Comparison of ENCODE assay signal across 11 mouse cellular contexts in the genomic region with DNA sequence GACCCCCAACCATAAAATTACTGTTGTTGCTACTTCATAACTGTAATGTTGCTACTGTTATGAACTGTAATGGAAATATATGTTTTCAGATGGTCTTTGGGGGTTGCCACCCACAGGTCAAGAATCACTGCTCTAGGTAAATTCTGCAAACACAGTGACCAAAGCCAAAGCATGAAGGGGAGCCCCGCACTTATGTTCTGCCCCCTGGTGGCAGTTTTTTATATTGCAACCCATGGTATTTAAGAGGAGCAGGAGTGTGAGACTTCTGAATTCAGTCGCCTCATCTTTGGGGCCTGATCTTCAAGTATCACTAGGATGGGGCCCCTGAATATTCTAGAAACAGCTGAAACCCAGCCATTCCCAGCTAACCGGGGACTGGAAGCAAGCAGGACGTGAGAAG. TPM values are rescaled to one million over a fixed set of nuclear protein-coding genes. Genes with fewer than 3 reads are reported as not detected.
A peak's percentile ranks its signal among the peaks of the same experiment; 100 is the strongest.
DNase-seq lines count a peak whose midpoint lies in the region; ATAC-seq and TF ChIP-seq lines count a peak whose summit lies in the region.
"Had no signal": no experiment of that assay in that cellular context is flagged by ENCODE, and none has a peak within 500 bp of the region (broad histone marks: within the 10 kb centered on the region; RNA-seq: fewer than 3 reads in every experiment).

No protein-coding gene starts in this region.

- H3K27me3 ChIP-seq in hindbrain, embryonic 14.5 days (ENCODE audit: control insufficient read depth, insufficient read depth, low read length), result peaks cover 50% of the 10 kb centered on the region
- peaks cover 34% of the 10 kb centered on the region for H3K27me3 ChIP-seq in hindbrain, embryonic 16.5 days (replicated peaks; ENCODE audit: control insufficient read depth, insufficient read depth, low read length)
- H3K27me3 ChIP-seq in E14TG2a.4 (ENCODE audit: insufficient read depth, low read length), result peaks cover 66% of the 10 kb centered on the region
- H3K27me3 ChIP-seq in stomach, postnatal 0 days (ENCODE audit: control insufficient read depth, insufficient read depth, low read length), result peaks cover 10% of the 10 kb centered on the region; the same call in 1 of the 2 replicates

- DNase-seq in hindbrain, embryonic 14.5 days (ENCODE audit: low spot score), result peak; percentile 83
- peak; percentile 82 for DNase-seq in layer of hippocampus, adult 11-12 months (ENCODE audit: low spot score)
- peak; percentile 43 for DNase-seq in lung, postnatal 25 days (ENCODE audit: low spot score)
- DNase-seq in stomach, postnatal 0 days (ENCODE audit: low spot score), result peak; percentile 68

- no peaks in the 10 kb centered on the region for H3K36me3 ChIP-seq in hindbrain, embryonic 14.5 days (replicated peaks; ENCODE audit: control insufficient read depth, insufficient read depth)
- H3K36me3 ChIP-seq in hindbrain, embryonic 16.5 days (ENCODE audit: control insufficient read depth, insufficient read depth, low read length), result no peaks in the 10 kb centered on the region
- no peaks in the 10 kb centered on the region for H3K36me3 ChIP-seq in E14TG2a.4 (ENCODE audit: insufficient read depth, low read length)
- H3K36me3 ChIP-seq in stomach, postnatal 0 days (ENCODE audit: control insufficient read depth, insufficient read depth, low read length), result no peaks in the 10 kb centered on the region
- H3K36me3 ChIP-seq: embryonic facial prominence, embryonic 13.5 days; limb, embryonic 13.5 days had no signal

- H3K4me1 ChIP-seq in hindbrain, embryonic 14.5 days (replicated peaks; ENCODE audit: control insufficient read depth, insufficient read depth, low read length), result peaks cover 7% of the 10 kb centered on the region; the same call in 1 of the 2 replicates
- peaks cover 4% of the 10 kb centered on the region; the same call in 1 of the 2 replicates for H3K4me1 ChIP-seq in hindbrain, embryonic 16.5 days (ENCODE audit: control insufficient read depth, insufficient read depth, low read depth, low read length)
- peaks cover 16% of the 10 kb centered on the region; the same call in 1 of the 2 replicates for H3K4me1 ChIP-seq in E14TG2a.4 (replicated peaks; ENCODE audit: low read depth, low read length)
- no peaks in the 10 kb centered on the region for H3K4me1 ChIP-seq in bone marrow, adult 2 months (ENCODE audit: control insufficient read depth, insufficient read depth, low read length)
- H3K4me1 ChIP-seq in stomach, postnatal 0 days (replicated peaks; ENCODE audit: control insufficient read depth, insufficient read depth), result no peaks in the 10 kb centered on the region

- no peak overlapping the region for H3K9ac ChIP-seq in hindbrain, embryonic 14.5 days
- no peak overlapping the region for H3K9ac ChIP-seq in hindbrain, embryonic 16.5 days (ENCODE audit: low read depth, low read length)
- H3K9ac ChIP-seq in stomach, postnatal 0 days (ENCODE audit: low read length), result no peak overlapping the region
- H3K9ac ChIP-seq: embryonic facial prominence, embryonic 13.5 days; limb, embryonic 13.5 days had no signal

- H3K4me2 ChIP-seq in hindbrain, embryonic 14.5 days (replicated peaks), result no peak overlapping the region
- H3K4me2 ChIP-seq in hindbrain, embryonic 16.5 days (ENCODE audit: low read length), result no peak overlapping the region
- H3K4me2 ChIP-seq in stomach, postnatal 0 days (replicated peaks; ENCODE audit: low read depth), result no peak overlapping the region
- H3K4me2 ChIP-seq: embryonic facial prominence, embryonic 13.5 days; limb, embryonic 13.5 days had no signal

- 5% methylated on average over 4 of the region's 4 CpGs for WGBS in hindbrain, embryonic 14.5 days
- 0% methylated on average over 4 of the region's 4 CpGs for WGBS in hindbrain, embryonic 16.5 days
- 5% methylated on average over 4 of the region's 4 CpGs for WGBS in bone marrow, adult 2 months
- 8% methylated on average over 4 of the region's 4 CpGs for WGBS in stomach, postnatal 0 days

- TF ChIP-seq CTCF in E14TG2a.4 (conservative IDR thresholded peaks at IDR 0.05; ENCODE audit: low read length), result peak; percentile 90
- peak; percentile 43; the same call in 1 of the 2 replicates for TF ChIP-seq CTCF in bone marrow, adult 2 months (IDR thresholded peaks at IDR 0.05; ENCODE audit: control insufficient read depth, insufficient read depth, low read length)
- TF ChIP-seq CTCF in stomach, postnatal 0 days (IDR thresholded peaks at IDR 0.05; ENCODE audit: low read depth), result peak; percentile 84

- ATAC-seq in hindbrain, embryonic 14.5 days (ENCODE audit: low FRiP score), result no peak
- ATAC-seq in hindbrain, embryonic 16.5 days, result no peak
- peak; percentile 69 for ATAC-seq in erythroblast, adult 5-6 weeks (replicated peaks; ENCODE audit: low FRiP score, poor library complexity, severe bottlenecking)
- no peak for ATAC-seq in stomach, postnatal 0 days (ENCODE audit: low FRiP score, low TSS enrichment)

- TF ChIP-seq EP300 in stomach, postnatal 0 days (optimal IDR thresholded peaks at IDR 0.05), result no peak

- H3K4me3 ChIP-seq in hindbrain, embryonic 14.5 days (replicated peaks; ENCODE audit: low read length), result no peak overlapping the region
- H3K4me3 ChIP-seq in hindbrain, embryonic 16.5 days (ENCODE audit: low read length), result no peak overlapping the region
- no peak overlapping the region for H3K4me3 ChIP-seq in E14TG2a.4 (replicated peaks; ENCODE audit: low read length)
- H3K4me3 ChIP-seq in bone marrow, adult 2 months (replicated peaks; ENCODE audit: control insufficient read depth, low read depth, low read length), result no peak overlapping the region
- no peak overlapping the region for H3K4me3 ChIP-seq in stomach, postnatal 0 days (ENCODE audit: low read depth, low read length)
- H3K4me3 ChIP-seq: embryonic facial prominence, embryonic 13.5 days; limb, embryonic 13.5 days had no signal

- no peak overlapping the region for H3K27ac ChIP-seq in hindbrain, embryonic 14.5 days
- no peak overlapping the region for H3K27ac ChIP-seq in hindbrain, embryonic 16.5 days (ENCODE audit: low read depth, low read length)
- H3K27ac ChIP-seq in bone marrow, adult 2 months (ENCODE audit: control insufficient read depth, insufficient read depth, low read depth, low read length, poor library complexity), result no peak overlapping the region
- H3K27ac ChIP-seq in stomach, postnatal 0 days (replicated peaks), result no peak overlapping the region
- H3K27ac ChIP-seq: limb, embryonic 13.5 days had no signal

- no peak for TF ChIP-seq POLR2A in bone marrow, adult 2 months (IDR thresholded peaks at IDR 0.05; ENCODE audit: borderline replicate concordance, control insufficient read depth, low read depth, low read length)

- no peaks in the 10 kb centered on the region for H3K9me3 ChIP-seq in hindbrain, embryonic 14.5 days (ENCODE audit: control insufficient read depth, low read length)
- H3K9me3 ChIP-seq in hindbrain, embryonic 16.5 days (ENCODE audit: control insufficient read depth, low read length), result no peaks in the 10 kb centered on the region
- no peaks in the 10 kb centered on the region for H3K9me3 ChIP-seq in E14TG2a.4 (ENCODE audit: low read length)
- H3K9me3 ChIP-seq in stomach, postnatal 0 days (ENCODE audit: control insufficient read depth, low read length), result no peaks in the 10 kb centered on the region
- H3K9me3 ChIP-seq: embryonic facial prominence, embryonic 13.5 days; limb, embryonic 13.5 days had no signal

RNA-seq across cellular contexts. Expression of a gene that starts 15.4 kb away (rescaled TPM):
- 0.12 TPM in 1 of 2 replicates, not detected in the other for polyA plus RNA-seq in hindbrain, embryonic 14.5 days (2014; fragmentation: Nextera tagmentation; extraction: Ambion mirVana)
- polyA plus RNA-seq in hindbrain, embryonic 16.5 days (2015; fragmentation: Nextera tagmentation; extraction: Ambion mirVana), result 0.29 and 0.40 TPM in 2 replicates
- not detected in 2 replicates for polyA plus RNA-seq in bone marrow, adult 2 months (2011; ENCODE audit: insufficient read depth, insufficient read length, low replicate concordance, missing spikeins)
- not detected in 2 replicates for total RNA-seq in erythroblast, adult 5-6 weeks (2015; ENCODE audit: low replicate concordance)
- total RNA-seq in erythroblast, adult 5-6 weeks (2017; ENCODE audit: low replicate concordance), result not detected in 2 replicates
- not detected in 2 replicates for polyA plus RNA-seq in stomach, postnatal 0 days (2015; fragmentation: Nextera tagmentation; extraction: Ambion mirVana)

RNA-seq across cellular contexts. Expression of a gene that starts 24.6 kb away (rescaled TPM):
- not detected in 2 replicates for polyA plus RNA-seq in hindbrain, embryonic 14.5 days (2014; fragmentation: Nextera tagmentation; extraction: Ambion mirVana)
- not detected in 2 replicates for polyA plus RNA-seq in hindbrain, embryonic 16.5 days (2015; fragmentation: Nextera tagmentation; extraction: Ambion mirVana)
- polyA plus RNA-seq in bone marrow, adult 2 months (2011; ENCODE audit: insufficient read depth, insufficient read length, low replicate concordance, missing spikeins), result not detected in 2 replicates
- total RNA-seq in erythroblast, adult 5-6 weeks (2015; ENCODE audit: low replicate concordance), result not detected in 2 replicates
- total RNA-seq in erythroblast, adult 5-6 weeks (2017; ENCODE audit: low replicate concordance), result not detected in 2 replicates
- polyA plus RNA-seq in stomach, postnatal 0 days (2015; fragmentation: Nextera tagmentation; extraction: Ambion mirVana), result not detected in 2 replicates
- polyA plus RNA-seq: stomach, embryonic 16.5 days had no signal

RNA-seq across cellular contexts. Expression of a gene that starts 51.7 kb away (rescaled TPM):
- polyA plus RNA-seq in hindbrain, embryonic 14.5 days (2014; fragmentation: Nextera tagmentation; extraction: Ambion mirVana), result not detected in 2 replicates
- not detected in 2 replicates for polyA plus RNA-seq in hindbrain, embryonic 16.5 days (2015; fragmentation: Nextera tagmentation; extraction: Ambion mirVana)
- not detected in 2 replicates for polyA plus RNA-seq in bone marrow, adult 2 months (2011; ENCODE audit: insufficient read depth, insufficient read length, low replicate concordance, missing spikeins)
- not detected in 2 replicates for total RNA-seq in erythroblast, adult 5-6 weeks (2015; ENCODE audit: low replicate concordance)
- total RNA-seq in erythroblast, adult 5-6 weeks (2017; ENCODE audit: low replicate concordance), result not detected in 2 replicates
- polyA plus RNA-seq in stomach, postnatal 0 days (2015; fragmentation: Nextera tagmentation; extraction: Ambion mirVana), result not detected in 2 replicates
- polyA plus RNA-seq: embryonic facial prominence, embryonic 13.5 days; limb, embryonic 13.5 days; stomach, embryonic 16.5 days had no signal

RNA-seq across cellular contexts. Expression of a gene that starts 52.0 kb away (rescaled TPM):
- polyA plus RNA-seq in hindbrain, embryonic 14.5 days (2014; fragmentation: Nextera tagmentation; extraction: Ambion mirVana), result 158 and 170 TPM in 2 replicates
- polyA plus RNA-seq in hindbrain, embryonic 16.5 days (2015; fragmentation: Nextera tagmentation; extraction: Ambion mirVana), result 131 and 139 TPM in 2 replicates
- 13.0 and 36.0 TPM in 2 replicates for polyA plus RNA-seq in bone marrow, adult 2 months (2011; ENCODE audit: insufficient read depth, insufficient read length, low replicate concordance, missing spikeins)
- total RNA-seq in erythroblast, adult 5-6 weeks (2015; ENCODE audit: low replicate concordance), result 8.6 and 16.3 TPM in 2 replicates
- 5.0 and 7.0 TPM in 2 replicates for total RNA-seq in erythroblast, adult 5-6 weeks (2017; ENCODE audit: low replicate concordance)
- polyA plus RNA-seq in stomach, postnatal 0 days (2015; fragmentation: Nextera tagmentation; extraction: Ambion mirVana), result 25.4 and 26.1 TPM in 2 replicates
